Mouse (Mus musculus): ENCODE measurements around the gene Pdik1l.

DNA sequence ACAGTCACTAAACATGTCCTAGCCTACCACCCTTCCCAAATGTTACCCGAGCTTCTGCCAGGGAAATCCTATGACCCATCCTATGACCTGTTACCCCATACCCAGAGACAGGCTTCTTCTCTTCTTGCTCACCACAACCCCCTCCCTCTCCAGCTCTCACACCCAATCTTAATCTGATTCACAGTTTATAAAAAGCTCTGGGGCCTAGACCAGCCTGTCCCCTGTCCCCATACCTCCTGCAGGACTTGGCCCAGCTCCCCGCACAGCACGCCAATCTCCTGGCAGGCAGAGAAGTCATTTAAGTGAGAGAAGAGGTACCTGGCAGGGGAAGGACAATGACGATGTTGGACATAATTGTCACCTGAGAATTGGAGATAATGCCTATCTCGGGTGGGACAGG is 52.8 kb downstream of the Pdik1l start:
- no peak for TF ChIP-seq CTCF (IDR thresholded peaks at IDR 0.05)
- no peak for TF ChIP-seq EP300 (IDR thresholded peaks at IDR 0.05)
